Mouse (Mus musculus): ENCODE results near the gene Mars. TPM values are rescaled to one million over a fixed set of nuclear protein-coding genes. Genes with fewer than 3 reads are reported as not detected.

Mars gene
- total RNA-seq, 1 experiment from 2014 or later, result 63.3 TPM

DNA sequence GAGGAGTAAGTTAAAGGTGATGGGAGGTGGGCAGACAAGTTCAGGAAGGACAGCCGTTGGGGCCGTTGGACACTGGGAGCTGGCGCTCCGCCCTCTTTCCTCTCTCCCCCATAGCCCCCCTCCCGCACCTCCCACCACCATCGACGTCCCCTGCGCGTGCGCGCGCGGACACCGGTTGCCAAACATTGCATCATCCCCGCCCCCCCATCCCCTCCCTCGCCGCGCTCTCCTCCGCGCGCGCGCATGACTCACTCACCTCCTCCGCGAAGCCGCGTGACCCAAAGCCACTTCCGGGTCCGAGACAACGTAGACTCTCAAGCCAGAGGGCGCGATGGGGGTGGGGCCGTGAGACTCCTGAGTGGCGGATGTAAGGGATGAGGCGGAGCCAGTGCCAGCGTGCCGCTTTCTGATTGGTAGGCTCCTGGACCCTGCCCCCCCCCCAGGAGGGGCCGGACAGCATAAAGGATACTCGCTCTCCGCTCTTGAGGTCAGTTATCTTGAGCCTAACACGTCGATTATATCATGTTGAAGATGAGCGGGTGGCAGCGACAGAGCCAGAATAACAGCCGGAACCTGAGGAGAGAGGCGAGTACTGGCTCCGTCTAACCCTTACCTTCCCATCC lies 21.2 kb downstream of the Mars start:
- peak; percentile 80 for ATAC-seq (ENCODE audit: extremely low read depth, insufficient number of reproducible peaks, low FRiP score, poor library complexity, severe bottlenecking)

DNA sequence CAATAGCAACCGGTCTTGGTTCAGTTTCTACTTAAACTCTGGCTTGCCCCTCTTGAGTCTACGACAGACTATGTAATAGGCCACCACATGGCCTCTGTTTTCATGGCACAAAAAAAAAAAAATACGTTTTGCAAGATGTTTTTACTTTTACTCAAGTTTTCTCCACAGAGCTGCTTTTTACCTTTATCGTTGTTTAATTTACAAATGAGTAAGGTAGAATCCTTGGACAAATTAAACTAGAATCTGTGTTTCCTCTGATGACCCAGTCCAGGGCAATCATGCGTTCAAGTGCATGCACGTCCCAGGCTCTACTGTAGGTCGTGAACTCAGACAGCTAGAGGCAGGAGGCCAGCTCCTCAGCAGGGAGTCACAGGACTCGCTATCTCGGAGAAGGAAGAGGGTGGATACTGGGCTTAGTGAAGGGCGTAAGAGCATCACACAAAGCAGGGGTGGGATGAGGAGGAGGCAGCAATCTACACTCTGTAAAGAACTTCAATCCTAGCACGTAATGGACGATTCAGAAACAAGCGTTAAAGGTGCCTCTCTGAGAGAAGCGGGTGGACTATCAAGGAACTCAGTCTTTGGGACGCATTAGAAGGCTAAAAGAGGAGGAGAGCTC lies 21.9 kb downstream of the Mars start:
- no peak for ATAC-seq (ENCODE audit: extremely low read depth, insufficient number of reproducible peaks, low FRiP score, poor library complexity, severe bottlenecking)

DNA sequence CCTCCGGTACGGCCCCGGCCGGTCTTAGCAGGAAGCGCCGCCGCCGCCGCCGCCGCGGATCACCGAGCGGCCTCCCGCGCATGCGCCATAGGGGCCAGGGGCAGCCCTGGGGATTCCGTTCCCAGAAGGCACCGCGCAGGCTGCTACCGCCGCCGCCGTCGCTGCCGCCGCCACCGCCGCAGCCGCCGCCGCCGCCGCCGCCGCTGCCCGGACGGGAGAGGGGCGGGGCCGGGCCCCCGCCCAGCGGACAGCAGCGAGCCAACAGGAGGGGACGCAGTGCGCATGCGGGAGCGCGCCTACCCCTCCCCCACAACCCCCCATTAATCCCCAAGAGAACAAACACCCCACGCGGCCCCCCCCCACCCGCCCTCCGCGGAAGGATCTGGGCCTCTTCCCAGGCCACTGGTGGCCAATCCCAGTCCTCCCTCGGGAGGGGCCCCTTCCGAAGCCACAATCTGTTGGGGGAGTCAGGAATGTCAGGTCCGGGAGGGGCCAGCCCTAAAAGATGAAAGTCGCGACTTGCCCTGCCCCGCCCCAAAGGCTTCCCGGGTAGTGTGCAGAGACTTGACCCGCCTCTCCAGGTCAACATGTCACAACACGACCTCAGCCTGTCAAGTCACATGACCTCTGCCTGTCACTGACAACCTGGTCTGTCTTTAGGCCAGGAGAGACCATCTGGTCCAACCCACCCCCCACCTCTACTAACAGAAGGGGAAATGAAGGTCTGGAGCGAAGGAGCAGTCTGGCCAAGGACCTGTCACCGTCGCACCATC lies 22.6 kb downstream of the Mars start, which contains the start of gene Mbd6:
Gene Mbd6, minus strand, starts transcription at position 219 of the 773 bp plus-strand sequence.
- peak; percentile 51 for ATAC-seq (ENCODE audit: extremely low read depth, insufficient number of reproducible peaks, low FRiP score, poor library complexity, severe bottlenecking)

DNA sequence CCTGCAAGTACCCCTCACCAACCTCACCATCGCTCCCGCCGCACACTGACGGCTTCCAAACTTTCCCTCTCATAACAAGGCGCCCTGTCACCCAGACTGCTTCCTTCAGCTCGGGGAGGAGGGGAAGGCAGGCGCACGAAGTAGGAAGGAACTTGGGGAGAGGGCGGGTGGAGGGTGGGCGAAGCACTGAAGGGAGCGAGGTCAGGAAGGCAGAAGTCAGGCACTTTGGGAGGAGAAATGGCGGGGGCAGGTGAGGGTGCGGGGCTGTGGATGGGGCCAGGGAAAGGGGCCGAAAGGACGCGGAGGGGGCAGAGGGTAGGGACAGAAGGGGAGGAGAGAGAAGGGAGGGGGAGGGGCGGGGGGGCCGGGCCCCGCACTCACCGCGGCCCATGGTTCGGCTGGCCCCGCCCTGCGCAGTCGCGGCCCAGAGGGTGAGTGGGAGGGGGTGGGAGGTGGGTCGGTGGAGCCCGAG lies 23.2 kb downstream of the Mars start:
- no peak for ATAC-seq (ENCODE audit: extremely low read depth, insufficient number of reproducible peaks, low FRiP score, poor library complexity, severe bottlenecking)

DNA sequence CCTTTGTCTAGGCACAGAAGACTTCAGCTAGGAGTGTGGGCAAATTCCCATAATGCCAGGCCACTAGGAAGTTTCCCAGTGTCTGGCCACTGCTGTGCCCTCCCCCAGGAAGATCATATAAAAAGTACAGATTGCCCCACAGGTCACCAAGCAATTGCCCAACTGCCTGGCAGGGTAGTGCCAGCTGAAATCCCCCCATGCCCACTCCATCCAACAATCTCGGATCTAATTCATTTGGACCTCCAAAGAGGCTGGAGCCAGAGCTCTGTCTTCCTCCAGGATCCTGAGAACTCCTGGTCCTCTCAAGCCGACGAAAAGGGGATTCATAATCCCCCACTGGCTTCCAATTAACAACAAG lies 23.7 kb downstream of the Mars start:
- ATAC-seq (ENCODE audit: extremely low read depth, insufficient number of reproducible peaks, low FRiP score, poor library complexity, severe bottlenecking), result no peak

DNA sequence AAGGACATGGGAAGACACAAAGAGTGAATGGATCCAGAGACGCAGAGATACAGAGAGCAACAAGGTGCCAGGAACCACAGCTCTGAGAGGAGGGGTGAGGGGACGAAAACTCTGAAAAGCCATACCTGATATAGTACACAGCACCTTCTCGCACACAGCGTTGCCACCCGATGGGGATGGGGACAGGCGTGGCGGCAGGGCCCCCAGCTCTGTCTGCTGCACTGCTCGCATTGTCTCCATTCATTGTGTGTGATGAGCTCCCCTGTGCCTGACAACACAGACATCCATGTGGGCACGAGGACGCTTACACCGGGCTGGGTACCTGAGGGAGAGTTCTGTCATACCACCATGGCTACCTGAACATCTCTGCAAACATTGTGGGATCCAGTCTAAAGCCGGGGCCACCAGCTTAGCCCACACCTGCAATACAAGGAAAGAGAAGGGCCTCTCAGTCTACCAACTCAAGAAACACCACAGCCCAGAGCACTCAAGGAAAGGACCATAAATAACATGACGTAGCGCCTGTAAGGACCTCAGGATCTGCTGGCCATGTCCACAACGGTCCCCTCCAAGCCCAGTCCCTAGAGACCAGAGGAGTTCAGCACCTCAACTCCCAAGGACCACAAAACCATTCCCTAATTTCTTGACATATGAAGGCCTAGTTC lies 24.2 kb downstream of the Mars start:
- ATAC-seq (ENCODE audit: extremely low read depth, insufficient number of reproducible peaks, low FRiP score, poor library complexity, severe bottlenecking), result no peak

DNA sequence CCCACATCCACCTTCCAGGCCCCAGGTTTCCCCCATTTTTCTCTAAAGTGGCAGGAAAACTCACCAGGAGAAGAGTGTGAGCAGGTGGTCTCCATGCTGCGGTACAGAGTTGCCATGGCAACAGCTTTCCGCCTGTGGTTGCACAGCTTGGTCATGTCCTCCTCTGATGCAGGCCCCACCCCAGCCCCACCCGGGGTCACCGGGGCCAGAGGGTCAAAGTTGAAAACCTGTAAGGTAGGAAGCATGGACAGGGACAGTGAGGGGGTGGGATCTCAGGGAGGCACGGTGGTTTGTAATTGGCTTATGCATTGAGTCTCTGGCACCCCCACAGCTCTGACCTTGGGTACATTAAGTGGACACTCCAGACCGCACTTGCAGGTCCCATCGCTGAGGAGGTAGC lies 24.9 kb downstream of the Mars start:
- no peak for ATAC-seq (ENCODE audit: extremely low read depth, insufficient number of reproducible peaks, low FRiP score, poor library complexity, severe bottlenecking)

DNA sequence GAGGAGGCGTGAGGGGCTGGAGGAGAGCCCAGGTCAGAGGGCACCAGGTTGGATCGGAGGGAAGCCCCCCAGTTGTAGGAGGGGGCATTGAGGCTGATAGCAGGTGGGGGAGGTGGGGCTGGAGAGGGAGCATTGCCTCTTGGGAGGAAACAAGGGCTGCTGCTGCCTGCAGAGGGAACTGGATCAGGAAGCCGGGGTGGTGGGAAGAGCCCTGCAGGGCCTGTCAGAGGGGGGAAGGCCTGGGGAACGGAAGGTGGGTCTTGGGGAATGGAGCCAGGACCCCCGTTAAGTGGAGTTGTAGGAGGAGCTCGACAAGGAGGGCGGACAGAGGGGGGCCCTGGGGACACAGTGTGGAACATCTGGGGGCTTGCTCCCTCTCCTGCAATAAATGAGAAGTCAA lies 25.4 kb downstream of the Mars start:
- ATAC-seq (ENCODE audit: extremely low read depth, insufficient number of reproducible peaks, low FRiP score, poor library complexity, severe bottlenecking), result no peak

DNA sequence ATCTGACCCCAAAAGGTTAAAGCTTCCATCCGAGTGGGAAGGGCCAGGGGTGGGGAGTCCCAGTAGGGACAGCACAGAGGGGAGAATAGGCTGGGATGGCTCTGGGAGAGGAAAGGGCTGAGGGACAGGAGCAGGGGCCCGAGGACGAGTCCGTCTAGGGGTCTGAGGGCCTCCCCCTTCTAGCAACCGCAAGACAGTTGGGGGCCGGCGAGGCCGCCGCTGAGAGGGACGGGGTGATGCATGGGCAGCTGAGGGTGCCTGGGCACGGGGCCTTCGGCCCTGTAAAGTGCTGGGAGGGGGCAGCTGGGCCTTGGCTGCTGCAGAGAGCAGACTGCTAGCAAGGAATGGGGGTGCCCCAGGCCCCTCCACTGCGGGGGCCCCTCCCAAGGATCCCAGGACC lies 25.9 kb downstream of the Mars start:
- ATAC-seq (ENCODE audit: extremely low read depth, insufficient number of reproducible peaks, low FRiP score, poor library complexity, severe bottlenecking), result no peak

DNA sequence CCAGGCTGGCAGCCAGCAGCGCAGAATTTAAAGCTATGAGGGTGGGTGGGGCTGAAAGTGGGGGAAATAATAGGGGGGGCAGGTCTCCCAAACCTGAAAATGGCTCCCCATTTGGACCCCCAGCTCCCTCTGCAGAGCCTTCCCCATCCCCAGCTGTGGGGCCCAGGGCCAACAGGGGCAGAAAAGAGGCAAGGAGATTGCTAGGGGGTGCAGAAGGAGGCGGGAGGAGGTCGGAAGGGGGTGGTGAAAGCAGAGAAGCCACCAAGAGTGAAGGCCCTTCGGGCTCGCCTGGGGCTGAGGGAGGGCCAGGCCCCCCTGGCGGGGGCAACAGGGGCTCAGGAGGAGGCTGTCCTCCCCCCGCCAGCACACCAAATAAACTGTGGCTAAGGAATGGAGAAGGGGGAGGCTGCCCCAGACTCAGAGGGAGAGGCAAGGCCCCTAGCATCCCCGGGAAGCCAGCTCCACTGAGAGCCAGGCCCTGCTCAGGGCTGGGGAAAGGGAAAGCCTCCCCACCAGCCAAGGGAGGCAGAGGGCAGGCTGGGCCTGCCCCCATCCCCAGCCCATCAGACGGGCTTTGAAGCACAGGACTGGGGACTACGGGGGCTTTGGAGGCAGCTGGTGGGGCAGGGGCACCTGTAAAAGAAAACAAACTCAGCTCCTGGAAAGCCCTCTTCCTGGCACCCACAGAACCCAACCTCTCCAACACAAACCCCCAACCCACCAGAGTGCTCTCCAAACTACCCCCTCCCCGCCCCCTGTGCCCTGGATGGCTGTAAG lies 26.7 kb downstream of the Mars start:
- no peak for ATAC-seq (ENCODE audit: extremely low read depth, insufficient number of reproducible peaks, low FRiP score, poor library complexity, severe bottlenecking)

DNA sequence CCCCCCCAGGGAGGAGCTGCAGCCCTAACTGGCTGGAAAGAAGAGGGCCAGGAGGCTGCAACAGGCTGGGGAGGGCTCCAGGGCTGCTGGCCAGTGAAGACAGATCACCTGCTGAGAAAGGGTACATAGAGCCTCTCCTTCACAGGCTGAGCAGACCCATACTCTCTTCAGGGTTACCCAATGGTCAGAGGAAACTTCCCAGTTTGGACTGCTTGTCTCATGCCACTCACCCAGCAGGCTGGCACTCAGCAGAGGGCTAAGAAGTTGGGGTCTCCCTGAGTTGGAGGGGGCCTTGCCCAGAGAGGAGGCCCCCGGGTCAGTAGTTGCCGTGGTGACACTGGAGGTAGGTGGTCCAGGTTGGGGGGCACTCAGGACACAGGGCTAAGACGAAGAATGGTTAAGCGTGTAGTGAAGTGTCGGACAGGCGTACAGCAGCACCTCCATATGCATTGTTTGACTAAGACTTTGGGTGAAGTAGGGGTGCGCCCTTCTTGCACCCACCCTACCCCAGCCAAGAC lies 27.4 kb downstream of the Mars start:
- no peak for ATAC-seq (ENCODE audit: extremely low read depth, insufficient number of reproducible peaks, low FRiP score, poor library complexity, severe bottlenecking)

DNA sequence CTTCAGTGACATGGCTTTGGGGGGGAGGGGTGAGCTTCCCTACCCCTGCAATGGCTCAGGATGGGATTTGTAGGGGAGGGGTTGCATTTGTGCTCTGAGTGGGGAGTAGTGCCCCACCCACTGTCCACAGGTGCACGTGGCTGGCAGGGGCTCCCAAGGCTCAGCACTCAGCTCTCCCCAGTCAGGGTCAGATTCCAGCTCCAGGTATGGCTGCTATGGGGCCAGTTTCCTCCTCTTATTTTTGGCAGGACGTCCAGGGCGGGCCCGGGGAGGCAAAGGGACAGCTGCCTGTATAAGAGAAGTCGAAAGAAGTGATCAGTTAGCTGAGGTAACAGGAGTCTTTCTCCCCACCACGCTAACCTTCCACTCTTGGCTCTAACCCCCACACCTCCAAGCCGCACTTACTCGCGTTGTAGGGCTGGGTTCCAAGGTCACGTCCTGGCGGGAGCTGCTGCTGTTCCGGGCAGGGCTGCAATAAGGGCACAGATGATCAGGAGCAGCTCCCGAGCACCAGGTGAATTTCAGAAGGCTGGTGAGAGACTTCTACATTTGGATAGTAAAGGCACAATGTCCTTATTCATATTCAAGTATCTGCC lies 28.9 kb downstream of the Mars start:
- ATAC-seq (ENCODE audit: extremely low read depth, insufficient number of reproducible peaks, low FRiP score, poor library complexity, severe bottlenecking), result no peak

DNA sequence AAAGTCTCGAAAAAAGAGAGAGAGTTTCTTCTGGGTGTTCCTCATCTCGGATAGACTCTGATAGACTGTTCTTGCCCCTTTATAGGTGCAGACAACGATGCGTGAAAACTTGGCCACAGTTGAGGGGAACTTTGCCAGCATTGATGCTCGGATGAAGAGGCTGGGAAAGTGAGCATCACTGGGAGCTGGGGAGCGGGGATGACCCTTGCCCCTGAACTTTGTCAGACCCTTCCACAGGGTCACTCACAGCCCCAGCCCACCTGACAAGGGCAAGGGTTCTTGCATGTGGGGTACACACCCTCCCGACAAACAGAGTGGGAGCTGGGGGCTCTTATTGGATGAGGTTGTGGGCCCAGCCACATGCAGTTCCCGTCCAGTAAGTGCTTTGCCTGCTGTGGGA lies 30.3 kb downstream of the Mars start:
- ATAC-seq (ENCODE audit: extremely low read depth, insufficient number of reproducible peaks, low FRiP score, poor library complexity, severe bottlenecking), result no peak

DNA sequence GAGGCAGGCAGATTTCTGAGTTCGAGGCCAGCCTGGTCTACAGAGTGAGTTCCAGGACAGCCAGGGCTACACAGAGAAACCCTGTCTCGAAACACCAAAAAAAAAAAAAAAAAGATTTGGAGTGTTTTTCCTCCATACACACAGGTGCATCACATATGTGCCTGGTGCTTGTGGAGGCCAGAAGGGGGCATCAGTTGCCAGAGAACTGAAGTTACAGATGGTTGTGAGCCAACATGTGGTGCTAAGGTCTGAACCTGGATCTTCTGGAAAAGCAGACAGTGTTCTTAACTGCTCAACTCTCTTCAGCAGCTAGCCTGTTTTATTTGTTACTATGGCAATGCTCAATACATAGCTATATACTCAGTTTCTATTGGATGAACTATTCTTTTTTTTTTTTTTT lies 31.9 kb downstream of the Mars start:
- no peak for ATAC-seq (ENCODE audit: extremely low read depth, insufficient number of reproducible peaks, low FRiP score, poor library complexity, severe bottlenecking)

DNA sequence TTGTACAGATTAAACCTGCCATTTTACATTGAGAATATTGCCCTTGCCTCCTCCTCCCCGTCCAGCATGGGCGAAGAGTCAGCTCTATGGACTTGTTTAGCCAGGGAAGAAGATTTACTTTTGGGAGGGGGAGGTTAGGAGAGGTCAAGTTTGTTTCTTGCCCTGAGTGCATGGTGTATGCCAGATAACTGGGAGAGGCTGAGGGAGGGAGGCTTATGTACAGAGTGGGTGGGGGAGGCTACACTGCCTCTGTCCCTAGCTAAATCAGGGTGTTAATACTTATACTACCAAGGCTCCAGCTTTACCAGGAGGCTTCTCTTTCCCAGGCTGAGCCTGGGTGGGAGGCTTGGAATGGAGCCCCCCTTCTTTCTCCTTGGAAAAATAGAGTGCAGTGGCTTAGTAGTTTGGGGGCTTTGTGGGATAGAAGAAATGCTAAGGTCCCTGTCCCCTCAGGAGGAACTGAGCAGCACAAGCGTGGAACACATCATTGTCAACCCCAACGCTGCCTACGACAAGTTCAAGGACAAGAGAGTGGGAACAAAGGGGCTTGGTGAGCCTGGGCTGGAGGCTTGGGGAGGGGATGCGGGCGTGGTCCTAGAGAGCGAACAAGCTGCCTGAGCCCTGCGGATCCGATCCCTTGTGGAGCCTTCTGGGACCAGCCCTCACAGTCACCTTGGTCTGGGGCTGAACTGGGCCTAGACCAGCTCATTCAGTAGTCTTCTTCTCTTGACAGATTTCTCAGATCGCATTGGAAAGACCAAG lies 37.1 kb downstream of the Mars start:
- ATAC-seq (ENCODE audit: extremely low read depth, insufficient number of reproducible peaks, low FRiP score, poor library complexity, severe bottlenecking), result no peak

DNA sequence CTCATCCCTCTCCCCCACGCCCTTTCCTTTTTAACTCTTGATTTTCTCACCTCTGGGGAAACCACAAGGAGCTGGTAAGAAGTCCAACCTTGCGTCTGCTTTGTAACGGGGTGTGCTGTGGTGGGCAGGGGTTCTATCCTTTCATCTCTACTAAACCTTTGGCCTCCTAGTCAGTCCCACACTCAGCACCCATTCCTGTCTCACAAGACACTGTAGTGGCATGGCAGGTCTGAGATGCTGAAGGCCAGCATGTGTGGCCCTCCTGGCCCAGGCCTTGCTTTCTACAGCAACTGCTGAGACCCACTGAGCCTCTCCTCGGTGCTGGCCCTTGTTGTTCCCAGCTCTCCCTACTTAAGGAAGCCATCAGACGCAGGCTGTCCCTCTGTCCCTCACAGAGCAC lies 39.2 kb downstream of the Mars start:
- ATAC-seq (ENCODE audit: extremely low read depth, insufficient number of reproducible peaks, low FRiP score, poor library complexity, severe bottlenecking), result no peak

DNA sequence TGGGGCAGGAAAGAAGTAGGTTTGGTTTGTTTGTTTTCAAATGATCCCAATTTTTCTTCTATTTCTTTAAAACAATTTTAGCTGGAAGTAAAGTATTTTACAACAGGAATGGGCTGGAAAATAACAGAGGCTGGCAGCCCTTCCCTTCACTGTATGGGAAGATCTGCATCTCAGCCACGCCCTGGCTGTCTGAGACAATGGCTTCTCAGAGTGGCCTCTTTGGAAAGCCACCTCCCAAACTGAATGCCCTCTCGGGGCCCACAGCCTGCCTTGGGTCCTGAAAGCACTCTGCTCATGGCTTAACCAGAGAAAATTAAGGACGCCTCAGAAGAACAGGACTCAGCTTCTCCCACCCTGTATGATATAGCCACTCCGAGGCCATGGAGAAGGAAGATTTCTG lies 41.7 kb downstream of the Mars start:
- no peak for ATAC-seq (ENCODE audit: extremely low read depth, insufficient number of reproducible peaks, low FRiP score, poor library complexity, severe bottlenecking)

DNA sequence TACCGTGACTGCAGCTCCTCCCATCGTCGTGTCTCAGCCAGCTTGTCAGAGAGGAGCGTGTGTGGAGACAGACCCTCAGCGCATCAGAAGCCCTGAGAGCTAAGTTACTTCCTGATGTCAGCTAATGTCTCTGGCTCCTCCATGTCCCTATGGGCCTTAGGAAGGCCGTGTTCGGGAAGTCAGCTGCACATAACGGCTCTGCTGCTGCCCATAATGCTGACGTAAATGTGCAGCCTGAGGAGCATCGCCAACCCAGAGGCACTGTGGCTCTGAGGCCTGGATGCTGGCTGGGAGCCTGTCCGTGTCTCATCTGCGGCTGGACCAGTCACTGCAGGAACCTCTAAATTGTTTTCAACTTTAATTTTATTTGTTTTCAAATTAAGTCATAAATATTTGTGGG lies 42.5 kb downstream of the Mars start:
- ATAC-seq (ENCODE audit: extremely low read depth, insufficient number of reproducible peaks, low FRiP score, poor library complexity, severe bottlenecking), result no peak

All from neutrophil, adult 5-6 weeks (primary cell).